Comparison of ENCODE assay signal across 1 mouse cellular context in genomic region chr11:98022253-98022554, GRCm38 (mm10).
TF ChIP-seq lines count a peak whose summit lies in the region.

No protein-coding gene starts in this region.

TF ChIP-seq in CH12.LX, 34 proteins besides CTCF, POLR2A, EP300 and RAD21:
- TF ChIP-seq MXI1 (IDR thresholded peaks at IDR 0.05; ENCODE audit: low read depth, low read length), result 0 out of 2 replicates have a peak, but pooled peaks have one; percentile 28
- TF ChIP-seq UBTF (IDR thresholded peaks at IDR 0.05; ENCODE audit: low read depth, low read length), result peak; percentile 83; the same call in 1 of the 2 replicates
- TF ChIP-seq SIN3A (IDR thresholded peaks at IDR 0.05; ENCODE audit: low read length), result no peak
TF ChIP-seq in CH12.LX: peak in this region for 2.
